Mouse (Mus musculus) spleen, adult 2 months (tissue): Measurements from ENCODE around the gene Il1rl2. TPM values are rescaled to one million over a fixed set of nuclear protein-coding genes. Genes with fewer than 3 reads are reported as not detected.

Source experiments
- DNase-seq, 2 experiments: peaks; one replicate each; pipeline versions ENCODE4 v3.0.0 to v3.0.0-alpha.2; 2012 to 2021; ENCODE audit warnings: low spot score in 2 of 2, low read depth in 1 of 2
- H3K27ac ChIP-seq: fragments of 200-500 bp; 2 replicates; pipeline ENCODE4 v1.5.1; 2012; ENCODE audit warnings: low read length, inconsistent platforms; ENCODE audit not compliant: insufficient read depth
- H3K27me3 ChIP-seq: fragments of 200-500 bp; 2 replicates; pipeline ENCODE4 v1.6.1; 2012; ENCODE audit warnings: mild to moderate bottlenecking, moderate library complexity, low read length, inconsistent platforms; ENCODE audit not compliant: control insufficient read depth, insufficient read depth
- H3K36me3 ChIP-seq: fragments of 200-500 bp; 2 replicates; pipeline ENCODE4 v1.6.1; 2012; ENCODE audit warnings: mild to moderate bottlenecking, low read length, inconsistent platforms; ENCODE audit not compliant: control insufficient read depth, insufficient read depth
- H3K4me1 ChIP-seq: fragments of 200-500 bp; 2 replicates; pipeline ENCODE4 v1.6.1; 2011; ENCODE audit warnings: inconsistent platforms; ENCODE audit not compliant: control insufficient read depth, insufficient read depth, insufficient read length
- H3K4me3 ChIP-seq: fragments of 200-500 bp; 2 replicates; pipeline ENCODE4 v1.5.1; 2011; ENCODE audit warnings: mild to moderate bottlenecking, inconsistent platforms; ENCODE audit not compliant: insufficient read depth, insufficient read length; ENCODE audit errors: extremely low read depth
- CTCF ChIP-seq: fragments of 200-500 bp; IDR thresholded peaks from 2 replicates; pipeline ENCODE4 v1.5.1; 2011; ENCODE audit warnings: mild to moderate bottlenecking, inconsistent platforms; ENCODE audit not compliant: insufficient read depth, insufficient read length, insufficient replicate concordance; ENCODE audit errors: extremely low read depth
- POLR2A ChIP-seq: fragments of 200-500 bp; IDR thresholded peaks from 2 replicates; pipeline ENCODE4 v1.6.1; 2011; ENCODE audit warnings: low read depth, low read length, inconsistent platforms
- WGBS: fragments of 180-500 bp; shearing (Covaris S2); methylation state at CpG from one replicate; pipeline ENCODE4 v1.1.7; 2018; 5-methylcytosine and 5-hydroxymethylcytosine counted together
- polyA plus RNA-seq: library from polyadenylated mRNA; depleted of rRNA; stranded (reverse); fragments of >200 nt; gene quantifications from 2 replicates; pipeline ENCODE4 v1.2.3, GENCODE M21; 2012; rRNA removed

Gene Il1rl2
- polyA plus RNA-seq = 1.3 and 1.9 TPM in 2 replicates

- peak in 1 of 2 experiments; percentile 11 for DNase-seq
- H3K27ac ChIP-seq = peak within 1 kb of the TSS; percentile 56; the same call in 1 of the 2 replicates
- peak within 1 kb of the TSS; percentile 51 for H3K4me3 ChIP-seq
- H3K27me3 ChIP-seq = no peaks in the 10 kb centered on the region
- no peaks in the 10 kb centered on the region for H3K36me3 ChIP-seq
- WGBS = 8% methylated on average over 6 of the region's 6 CpGs
- no peak for TF ChIP-seq CTCF
- TF ChIP-seq POLR2A = no peak
- peaks cover 5% of the 10 kb centered on the region; the same call in 1 of the 2 replicates for H3K4me1 ChIP-seq
Measured at GRCm38 (mm10) chr1:40324457-40324856, at the start of gene Il1rl2. Il1rl2 (plus strand) TSS chr1:40324610.

DNA sequence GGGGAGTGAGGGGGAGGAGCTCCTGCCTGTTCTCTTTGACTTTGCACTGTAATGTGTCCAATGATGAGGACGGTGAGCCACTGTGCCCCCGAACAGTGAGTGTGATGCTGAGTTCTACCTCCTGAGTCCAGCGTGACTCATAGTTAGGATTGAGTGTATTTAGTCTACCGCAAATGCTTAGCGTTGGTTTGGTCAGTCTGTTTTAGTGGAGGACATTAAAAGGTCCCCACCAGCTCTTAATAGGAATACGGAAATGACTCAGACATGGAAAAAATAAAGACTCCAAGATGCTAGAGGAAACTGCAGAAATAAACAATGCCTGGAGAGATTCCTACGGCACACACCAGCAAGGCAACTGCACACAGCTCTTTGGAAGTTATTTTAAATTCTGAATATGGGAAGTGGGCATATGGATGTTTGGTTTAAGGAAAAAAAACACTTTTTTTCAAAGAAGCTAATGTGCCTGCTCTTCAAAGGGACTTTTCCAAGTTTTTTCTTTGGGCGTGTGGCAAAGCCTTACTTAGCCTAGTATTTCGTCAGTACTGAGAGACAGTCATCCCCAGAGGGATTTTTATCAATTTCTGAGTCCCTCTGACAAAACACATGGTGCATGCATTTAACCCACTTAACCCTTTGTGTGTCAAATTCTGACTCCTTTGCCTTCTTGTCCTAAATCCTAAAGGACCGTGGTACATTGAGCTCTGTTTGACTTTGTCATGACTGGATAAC is 49.0 kb upstream of the Il1rl2 start:
- Histone ChIP-seq H3K27me3 (no peaks in the 10 kb centered on the region), H3K4me3 (no peak overlapping the region), H3K36me3 (no peaks in the 10 kb centered on the region), H3K4me1 (no peaks in the 10 kb centered on the region), H3K27ac (no peak overlapping the region)
- WGBS = 88% methylated on average over 10 of the region's 10 CpGs
- DNase-seq = no peak
- TF ChIP-seq POLR2A (no peak), CTCF (no peak)

- no peak overlapping the region for H3K4me3 ChIP-seq
- no peaks in the 10 kb centered on the region for H3K4me1 ChIP-seq
- no peak for DNase-seq
- WGBS = 92% methylated on average over 4 of the region's 4 CpGs
- no peaks in the 10 kb centered on the region for H3K27me3 ChIP-seq
- no peak for TF ChIP-seq CTCF
- TF ChIP-seq POLR2A = no peak
- no peak overlapping the region for H3K27ac ChIP-seq
- no peaks in the 10 kb centered on the region for H3K36me3 ChIP-seq
Measured at GRCm38 (mm10) chr1:40277944-40278343, 46.5 kb upstream of the Il1rl2 start.

GRCm38 (mm10) chr1:40278720-40279119 is 45.7 kb upstream of the Il1rl2 start:
- no peaks in the 10 kb centered on the region for H3K27me3 ChIP-seq
- H3K4me3 ChIP-seq = no peak overlapping the region
- 67% methylated on average over 2 of the region's 2 CpGs for WGBS
- no peak overlapping the region for H3K27ac ChIP-seq
- no peak for DNase-seq
- TF ChIP-seq CTCF = no peak
- no peak for TF ChIP-seq POLR2A
- no peaks in the 10 kb centered on the region for H3K4me1 ChIP-seq
- H3K36me3 ChIP-seq = no peaks in the 10 kb centered on the region

- TF ChIP-seq CTCF (no peak), POLR2A (no peak)
- Histone ChIP-seq H3K4me3 (no peak overlapping the region), H3K27me3 (no peaks in the 10 kb centered on the region), H3K27ac (no peak overlapping the region), H3K4me1 (no peaks in the 10 kb centered on the region), H3K36me3 (no peaks in the 10 kb centered on the region)
- no peak for DNase-seq
- WGBS = 93% methylated on average over 11 of the region's 11 CpGs
Measured at GRCm38 (mm10) chr1:40279182-40279743, 45.1 kb upstream of the Il1rl2 start.

- H3K4me3 ChIP-seq = no peak overlapping the region
- H3K4me1 ChIP-seq = no peaks in the 10 kb centered on the region
- no peaks in the 10 kb centered on the region for H3K27me3 ChIP-seq
- no peak for DNase-seq
- WGBS = 79% methylated on average over 4 of the region's 4 CpGs
- no peak for TF ChIP-seq CTCF
- TF ChIP-seq POLR2A = no peak
- H3K27ac ChIP-seq = no peak overlapping the region
- H3K36me3 ChIP-seq = no peaks in the 10 kb centered on the region
Measured at GRCm38 (mm10) chr1:40281950-40282349, 42.5 kb upstream of the Il1rl2 start.

GRCm38 (mm10) chr1:40282394-40282793 is 42.0 kb upstream of the Il1rl2 start:
- WGBS = 83% methylated on average over 3 of the region's 3 CpGs
- H3K27me3 ChIP-seq = no peaks in the 10 kb centered on the region
- no peaks in the 10 kb centered on the region for H3K36me3 ChIP-seq
- TF ChIP-seq POLR2A = no peak
- TF ChIP-seq CTCF = no peak
- no peaks in the 10 kb centered on the region for H3K4me1 ChIP-seq
- no peak overlapping the region for H3K27ac ChIP-seq
- H3K4me3 ChIP-seq = no peak overlapping the region
- no peak for DNase-seq
